Mouse (Mus musculus) ES-E14 (cell line): Measurements from ENCODE around the gene Angptl6.

Experiments
- CHD2 ChIP-seq: IDR thresholded peaks from 2 replicates; pipeline ENCODE4 v1.6.1; 2014; ENCODE audit warnings: mild to moderate bottlenecking, low read depth, low read length, inconsistent platforms
- MAFK ChIP-seq: IDR thresholded peaks from 2 replicates; pipeline ENCODE4 v1.6.1; 2014; ENCODE audit warnings: mild to moderate bottlenecking, low read depth, low read length, inconsistent platforms; ENCODE audit not compliant: insufficient read depth
- ZNF384 ChIP-seq: IDR thresholded peaks from 2 replicates; pipeline ENCODE4 v1.6.1; 2012; ENCODE audit warnings: low read depth, low read length, inconsistent platforms

- TF ChIP-seq MAFK (no peak), ZNF384 (no peak), CHD2 (no peak)
Measured at GRCm38 (mm10) chr9:20870211-20871173, 9.0 kb downstream of the Angptl6 start.
